Mouse (Mus musculus) testis, adult 2 months (tissue): ENCODE measurements around the gene Fscn3.

ENCODE experiments used
- CTCF ChIP-seq: fragments of 200-500 bp; IDR thresholded peaks from 2 replicates; pipeline ENCODE4 v1.5.1; 2012; ENCODE audit warnings: low read depth, mild to moderate bottlenecking, inconsistent platforms, low read length, moderate library complexity; ENCODE audit not compliant: control insufficient read depth, insufficient read depth, insufficient replicate concordance
- POLR2A ChIP-seq: fragments of 200-500 bp; IDR thresholded peaks from 2 replicates; pipeline ENCODE4 v1.6.1; 2012; ENCODE audit warnings: low read depth, mild to moderate bottlenecking, inconsistent platforms, low read length, moderate library complexity; ENCODE audit not compliant: control insufficient read depth

DNA sequence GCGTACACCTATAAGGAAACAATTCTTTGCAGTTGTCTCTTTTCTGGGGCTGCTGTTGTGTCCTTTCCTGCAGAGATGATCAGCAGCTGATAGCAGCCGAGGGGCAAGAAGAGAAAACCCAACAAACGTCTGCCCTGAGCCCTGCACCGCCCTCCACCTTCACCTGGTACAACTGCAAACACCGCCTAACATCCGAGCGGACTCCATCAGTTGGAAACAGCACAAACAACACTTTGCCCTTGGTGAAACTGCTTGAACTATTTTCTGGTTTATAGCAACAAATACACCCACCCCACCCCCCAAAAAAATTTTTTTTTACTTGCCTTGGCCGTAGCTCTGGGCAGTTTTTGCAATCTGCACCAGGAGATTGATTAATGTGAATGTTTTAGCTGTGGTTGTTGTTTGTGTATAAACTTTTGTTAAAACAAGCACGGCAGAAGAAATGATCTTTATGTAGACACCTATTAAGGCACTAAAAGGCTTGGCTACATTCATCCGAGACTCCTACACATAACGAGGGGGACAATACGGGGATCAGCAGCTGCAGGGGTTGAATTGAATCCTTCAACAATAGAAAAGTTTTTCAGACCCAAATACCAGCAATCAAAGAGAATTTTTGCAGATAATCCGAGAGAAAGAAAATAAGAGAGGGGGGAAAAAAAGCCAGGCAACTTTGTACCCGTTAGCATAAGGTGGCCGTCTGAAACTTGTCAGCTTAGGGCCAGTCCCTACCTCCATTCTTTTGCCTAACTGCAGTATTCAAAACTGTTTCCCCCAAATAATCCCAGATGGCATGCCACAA is 31.3 kb upstream of the Fscn3 start:
- no peak for TF ChIP-seq POLR2A
- no peak for TF ChIP-seq CTCF
